Mouse (Mus musculus) ES-Bruce4 (cell line): ENCODE data around the gene Ptpn18.

ENCODE experiments used
- CTCF ChIP-seq: IDR thresholded peaks from one replicate; pipeline ENCODE4 v1.8.1; 2011; ENCODE audit warnings: low read depth, low read length
- POLR2A ChIP-seq: IDR thresholded peaks from one replicate; pipeline ENCODE4 v1.8.1; 2011; ENCODE audit warnings: low read length; ENCODE audit not compliant: insufficient read depth

- no peak for TF ChIP-seq POLR2A
- no peak for TF ChIP-seq CTCF
Observed at GRCm38 (mm10) chr1:34480801-34481200, 21.2 kb downstream of the Ptpn18 start.
